Mouse (Mus musculus): Measurements from ENCODE around the gene Depdc1b. TPM values are rescaled to one million over a fixed set of nuclear protein-coding genes. Genes with fewer than 3 reads are reported as not detected.

Gene Depdc1b
- total RNA-seq, 2 experiments from 2014 or later = 0.48 to 0.89 TPM

GRCm38 (mm10) chr13:108290314-108290713 lies 25.8 kb upstream of the Depdc1b start:
- no peak overlapping the region for H3K27ac ChIP-seq
- no peak overlapping the region for H3K4me3 ChIP-seq
- no peak for DNase-seq (ENCODE audit: extremely low spot score in 1 of 2, low spot score in 2 of 2)
- no peak for TF ChIP-seq CTCF (IDR thresholded peaks at IDR 0.05)
- intact Hi-C loops (cut with DNase I) = no loop called here

- DNase-seq (ENCODE audit: extremely low spot score in 1 of 2, low spot score in 2 of 2) = no peak
- peak overlapping the region; percentile 59; the same call in 1 of the 2 replicates for H3K27ac ChIP-seq
- intact Hi-C loops (cut with DNase I) = no loop called here
- peak overlapping the region; percentile 24 for H3K4me3 ChIP-seq
- no peak for TF ChIP-seq CTCF (IDR thresholded peaks at IDR 0.05)
Observed at GRCm38 (mm10) chr13:108297350-108298093, 18.6 kb upstream of the Depdc1b start.

GRCm38 (mm10) chr13:108298241-108298640 lies 17.9 kb upstream of the Depdc1b start:
- H3K4me3 ChIP-seq = no peak overlapping the region
- intact Hi-C loops (cut with DNase I) = no loop called here
- no peak overlapping the region; the same call in 1 of the 2 replicates for H3K27ac ChIP-seq
- no peak for TF ChIP-seq CTCF (IDR thresholded peaks at IDR 0.05)
- no peak for DNase-seq (ENCODE audit: extremely low spot score in 1 of 2, low spot score in 2 of 2)

- intact Hi-C loops (cut with DNase I) = no loop called here
- Histone ChIP-seq H3K4me3 (no peak overlapping the region), H3K27ac (peak overlapping the region; percentile 53)
- peak; percentile 37 for TF ChIP-seq CTCF (IDR thresholded peaks at IDR 0.05)
- no peak for DNase-seq (ENCODE audit: extremely low spot score in 1 of 2, low spot score in 2 of 2)
Observed at GRCm38 (mm10) chr13:108300346-108300950, 15.7 kb upstream of the Depdc1b start.

- intact Hi-C loops (cut with DNase I) = no loop called here
- H3K4me3 ChIP-seq = no peak overlapping the region
- no peak for TF ChIP-seq CTCF (IDR thresholded peaks at IDR 0.05)
- DNase-seq (ENCODE audit: extremely low spot score in 1 of 2, low spot score in 2 of 2) = no peak
- peak overlapping the region; percentile 66; the same call in 1 of the 2 replicates for H3K27ac ChIP-seq
Observed at GRCm38 (mm10) chr13:108301411-108301810, 14.7 kb upstream of the Depdc1b start.

- no peak overlapping the region for H3K27ac ChIP-seq
- intact Hi-C loops (cut with DNase I) = no loop called here
- no peak for DNase-seq (ENCODE audit: extremely low spot score in 1 of 2, low spot score in 2 of 2)
- TF ChIP-seq CTCF (IDR thresholded peaks at IDR 0.05) = no peak
- no peak overlapping the region for H3K4me3 ChIP-seq
Observed at GRCm38 (mm10) chr13:108302957-108303675, 13.0 kb upstream of the Depdc1b start.

GRCm38 (mm10) chr13:108303841-108304240 lies 12.3 kb upstream of the Depdc1b start:
- intact Hi-C loops (cut with DNase I) = no loop called here
- no peak overlapping the region for H3K27ac ChIP-seq
- no peak for TF ChIP-seq CTCF (IDR thresholded peaks at IDR 0.05)
- no peak overlapping the region for H3K4me3 ChIP-seq
- no peak for DNase-seq (ENCODE audit: extremely low spot score in 1 of 2, low spot score in 2 of 2)

GRCm38 (mm10) chr13:108304680-108305079 lies 11.5 kb upstream of the Depdc1b start:
- no peak for TF ChIP-seq CTCF (IDR thresholded peaks at IDR 0.05)
- intact Hi-C loops (cut with DNase I) = no loop called here
- Histone ChIP-seq H3K4me3 (no peak overlapping the region), H3K27ac (no peak overlapping the region)
- no peak for DNase-seq (ENCODE audit: extremely low spot score in 1 of 2, low spot score in 2 of 2)

- Histone ChIP-seq H3K4me3 (peak overlapping the region; percentile 67), H3K27ac (no peak overlapping the region)
- DNase-seq (ENCODE audit: extremely low spot score in 1 of 2, low spot score in 2 of 2) = no peak
- no peak for TF ChIP-seq CTCF (IDR thresholded peaks at IDR 0.05)
- intact Hi-C loops (cut with DNase I) = loop anchor here (1.0 kb wide), 1 partner anchor 102 kb away; the partner anchor contains the start of gene Elovl7
Observed at GRCm38 (mm10) chr13:108316487-108316903, 363 bp downstream of the Depdc1b start.

GRCm38 (mm10) chr13:108317414-108317813 lies 1.3 kb downstream of the Depdc1b start:
- intact Hi-C loops (cut with DNase I) = no loop called here
- Histone ChIP-seq H3K4me3 (no peak overlapping the region), H3K27ac (no peak overlapping the region)
- TF ChIP-seq CTCF (IDR thresholded peaks at IDR 0.05) = no peak
- DNase-seq (ENCODE audit: extremely low spot score in 1 of 2, low spot score in 2 of 2) = no peak

GRCm38 (mm10) chr13:108319028-108319427 lies 2.9 kb downstream of the Depdc1b start:
- no peak for DNase-seq (ENCODE audit: extremely low spot score in 1 of 2, low spot score in 2 of 2)
- Histone ChIP-seq H3K4me3 (no peak overlapping the region), H3K27ac (no peak overlapping the region)
- intact Hi-C loops (cut with DNase I) = no loop called here
- TF ChIP-seq CTCF (IDR thresholded peaks at IDR 0.05) = no peak

- no peak for TF ChIP-seq CTCF (IDR thresholded peaks at IDR 0.05)
- no peak for DNase-seq (ENCODE audit: extremely low spot score in 1 of 2, low spot score in 2 of 2)
- no peak overlapping the region for H3K27ac ChIP-seq
- no peak overlapping the region for H3K4me3 ChIP-seq
- intact Hi-C loops (cut with DNase I) = loop anchor here (10.0 kb wide), 1 partner anchor 995 kb away; no protein-coding TSS in a partner anchor
Observed at GRCm38 (mm10) chr13:108320216-108320615, 4.1 kb downstream of the Depdc1b start.
